Mouse (Mus musculus) spleen, adult 12 weeks (tissue): ENCODE measurements around the gene Lpcat2.

Source experiments
- DNase-seq: peaks from one replicate; pipeline ENCODE4 v3.0.0; 2022; ENCODE audit warnings: low spot score

Lpcat2 gene

GRCm38 (mm10) chr8:92911477-92911876 is 56.3 kb downstream of the Lpcat2 start:
- DNase-seq = no peak

- no peak for DNase-seq
Observed at GRCm38 (mm10) chr8:92913396-92913795, 58.3 kb downstream of the Lpcat2 start.

GRCm38 (mm10) chr8:92916082-92916481 is 60.9 kb downstream of the Lpcat2 start:
- DNase-seq = no peak

- DNase-seq = no peak
Observed at GRCm38 (mm10) chr8:92921768-92922167, 66.6 kb downstream of the Lpcat2 start.

GRCm38 (mm10) chr8:92928986-92929385 is 73.8 kb downstream of the Lpcat2 start:
- no peak for DNase-seq

- DNase-seq = no peak
Observed at GRCm38 (mm10) chr8:92938056-92938455, 82.9 kb downstream of the Lpcat2 start.

GRCm38 (mm10) chr8:92949071-92949470 is 93.9 kb downstream of the Lpcat2 start:
- DNase-seq = no peak

- no peak for DNase-seq
Observed at GRCm38 (mm10) chr8:92950639-92951371, 95.7 kb downstream of the Lpcat2 start.

- no peak for DNase-seq
Observed at GRCm38 (mm10) chr8:92954044-92954443, 98.9 kb downstream of the Lpcat2 start.

GRCm38 (mm10) chr8:92959779-92960178 is 104.6 kb downstream of the Lpcat2 start, which contains the start of gene Slc6a2:
Gene Slc6a2, plus strand, starts transcription at chr8:92960079.
- no peak for DNase-seq

- DNase-seq = no peak
Observed at GRCm38 (mm10) chr8:92960451-92960911, 105.3 kb downstream of the Lpcat2 start.

- DNase-seq = no peak
Observed at GRCm38 (mm10) chr8:92961088-92961487, 105.9 kb downstream of the Lpcat2 start.

GRCm38 (mm10) chr8:92964556-92964955 is 109.4 kb downstream of the Lpcat2 start:
- DNase-seq = no peak
